Mouse (Mus musculus) neural tube, embryonic 15.5 days (tissue): ENCODE data around the gene Cblc. TPM values are rescaled to one million over a fixed set of nuclear protein-coding genes. Genes with fewer than 3 reads are reported as not detected.

Experiments
- ATAC-seq: fragments of 200-750 bp; cut with Nextera tagmentation; 2 replicates; pipeline ENCODE4 v1.8.0; 2017; ENCODE audit warnings: mild to moderate bottlenecking, moderate TSS enrichment, moderate library complexity; ENCODE audit not compliant: low FRiP score
- H3K27ac ChIP-seq: fragments of 300-500 bp; sonication (generic); replicated peaks from 2 replicates; pipeline ENCODE4 v1.5.1; 2015; ENCODE audit warnings: mild to moderate bottlenecking, inconsistent platforms
- H3K27me3 ChIP-seq: fragments of 300-500 bp; sonication (generic); replicated peaks from 2 replicates; pipeline ENCODE4 v1.6.1; 2015; ENCODE audit warnings: inconsistent platforms
- H3K36me3 ChIP-seq: fragments of 300-500 bp; sonication (generic); 2 replicates; pipeline ENCODE4 v1.6.1; 2015; ENCODE audit warnings: inconsistent platforms
- H3K4me1 ChIP-seq: fragments of 300-500 bp; sonication (generic); 2 replicates; pipeline ENCODE4 v1.6.1; 2015; ENCODE audit warnings: inconsistent platforms
- H3K4me2 ChIP-seq: fragments of 300-500 bp; sonication (generic); 2 replicates; pipeline ENCODE4 v1.6.1; 2015; ENCODE audit warnings: inconsistent platforms, mild to moderate bottlenecking, moderate library complexity
- H3K4me3 ChIP-seq: fragments of 300-500 bp; sonication (generic); replicated peaks from 2 replicates; pipeline ENCODE4 v1.5.1; 2015; ENCODE audit warnings: mild to moderate bottlenecking, inconsistent platforms
- H3K9ac ChIP-seq: fragments of 300-500 bp; sonication (generic); replicated peaks from 2 replicates; pipeline ENCODE4 v1.6.1; 2015; ENCODE audit warnings: mild to moderate bottlenecking, inconsistent platforms
- H3K9me3 ChIP-seq: fragments of 300-500 bp; sonication (generic); replicated peaks from 2 replicates; pipeline ENCODE4 v1.6.1; 2016; ENCODE audit warnings: inconsistent platforms
- WGBS: fragments of 180-500 bp; shearing (Covaris S2); methylation state at CpG from one replicate; pipeline ENCODE4 v1.1.7; 2015; ENCODE audit warnings: mixed read lengths; 5-methylcytosine and 5-hydroxymethylcytosine counted together
- polyA plus RNA-seq: library from polyadenylated mRNA; unstranded; fragments of >200 nt; fragmentation: Nextera tagmentation; extraction: Ambion mirVana; gene quantifications from 2 replicates; pipeline ENCODE4 v1.2.1, GENCODE M21; 2015

Gene Cblc
- polyA plus RNA-seq, 1 experiment from 2014 or later: 0.69 TPM

DNA sequence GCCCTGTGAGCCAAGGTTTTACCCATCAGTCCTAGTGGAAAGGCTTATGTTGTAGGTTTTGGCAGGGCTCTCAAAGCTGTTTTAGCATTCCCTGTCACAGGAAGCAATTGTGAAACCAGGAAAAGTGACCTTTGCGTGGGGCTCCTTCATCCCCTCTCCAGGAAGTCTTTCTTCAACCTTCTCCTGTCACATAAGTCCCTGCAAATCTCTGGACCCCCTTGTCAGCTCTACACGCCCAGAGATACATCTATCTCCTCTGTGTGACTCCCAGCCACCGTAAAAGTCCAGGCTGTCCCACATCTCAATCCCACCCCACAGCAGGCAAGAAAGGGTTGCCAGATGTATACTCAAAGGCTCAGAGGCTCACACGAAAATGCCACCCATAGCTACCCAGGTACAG is 24.9 kb downstream of the Cblc start:
- Histone ChIP-seq H3K4me2 (no peak overlapping the region), H3K36me3 (no peaks in the 10 kb centered on the region), H3K27me3 (peaks cover 40% of the 10 kb centered on the region), H3K27ac (no peak overlapping the region), H3K9ac (no peak overlapping the region), H3K4me1 (peaks cover 26% of the 10 kb centered on the region), H3K4me3 (no peak overlapping the region), H3K9me3 (no peaks in the 10 kb centered on the region)
- ATAC-seq: no peak
- 58% methylated on average over 4 of the region's 4 CpGs for WGBS

GRCm38 (mm10) chr7:19770984-19771391 is 25.6 kb downstream of the Cblc start, which contains the start of gene Bcam:
Gene Bcam, minus strand, starts transcription at chr7:19771016.
- no peaks in the 10 kb centered on the region for H3K36me3 ChIP-seq
- peak; percentile 43 for ATAC-seq
- peak within 1 kb of the TSS; percentile 41 for H3K4me3 ChIP-seq
- WGBS: 5% methylated on average over 9 of the region's 9 CpGs
- no peaks in the 10 kb centered on the region for H3K9me3 ChIP-seq
- peaks cover 40% of the 10 kb centered on the region for H3K27me3 ChIP-seq
- H3K4me1 ChIP-seq: peaks cover 26% of the 10 kb centered on the region
- H3K9ac ChIP-seq: peak within 1 kb of the TSS; percentile 41
- H3K27ac ChIP-seq: no peak within 1 kb of the TSS
- peak within 1 kb of the TSS; percentile 82 for H3K4me2 ChIP-seq

DNA sequence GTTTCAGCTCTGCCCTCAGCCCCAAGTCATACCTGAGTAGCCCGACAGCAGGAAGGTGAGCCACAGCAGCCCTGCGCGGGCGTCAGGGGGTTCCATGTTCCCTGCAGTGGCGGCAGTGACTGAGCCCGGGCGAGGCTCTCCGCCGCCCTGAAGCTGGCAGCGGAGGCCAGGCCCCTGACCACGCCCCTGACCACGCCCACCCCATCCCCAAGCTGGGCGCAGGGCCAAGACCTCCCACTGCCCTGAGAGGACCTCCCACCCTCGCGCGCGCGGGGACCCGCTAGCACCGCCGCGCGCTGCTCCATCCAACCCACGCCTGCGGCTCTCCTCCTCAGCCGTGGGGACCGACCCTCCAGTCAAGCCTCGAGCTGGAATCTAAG is 26.2 kb downstream of the Cblc start:
- peaks cover 40% of the 10 kb centered on the region for H3K27me3 ChIP-seq
- peak overlapping the region; percentile 41 for H3K4me3 ChIP-seq
- peak; percentile 80 for ATAC-seq
- peaks cover 26% of the 10 kb centered on the region for H3K4me1 ChIP-seq
- no peak overlapping the region for H3K27ac ChIP-seq
- peak overlapping the region; percentile 82 for H3K4me2 ChIP-seq
- WGBS: 0% methylated on average over 28 of the region's 28 CpGs
- no peaks in the 10 kb centered on the region for H3K36me3 ChIP-seq
- H3K9ac ChIP-seq: peak overlapping the region; percentile 41
- no peaks in the 10 kb centered on the region for H3K9me3 ChIP-seq

DNA sequence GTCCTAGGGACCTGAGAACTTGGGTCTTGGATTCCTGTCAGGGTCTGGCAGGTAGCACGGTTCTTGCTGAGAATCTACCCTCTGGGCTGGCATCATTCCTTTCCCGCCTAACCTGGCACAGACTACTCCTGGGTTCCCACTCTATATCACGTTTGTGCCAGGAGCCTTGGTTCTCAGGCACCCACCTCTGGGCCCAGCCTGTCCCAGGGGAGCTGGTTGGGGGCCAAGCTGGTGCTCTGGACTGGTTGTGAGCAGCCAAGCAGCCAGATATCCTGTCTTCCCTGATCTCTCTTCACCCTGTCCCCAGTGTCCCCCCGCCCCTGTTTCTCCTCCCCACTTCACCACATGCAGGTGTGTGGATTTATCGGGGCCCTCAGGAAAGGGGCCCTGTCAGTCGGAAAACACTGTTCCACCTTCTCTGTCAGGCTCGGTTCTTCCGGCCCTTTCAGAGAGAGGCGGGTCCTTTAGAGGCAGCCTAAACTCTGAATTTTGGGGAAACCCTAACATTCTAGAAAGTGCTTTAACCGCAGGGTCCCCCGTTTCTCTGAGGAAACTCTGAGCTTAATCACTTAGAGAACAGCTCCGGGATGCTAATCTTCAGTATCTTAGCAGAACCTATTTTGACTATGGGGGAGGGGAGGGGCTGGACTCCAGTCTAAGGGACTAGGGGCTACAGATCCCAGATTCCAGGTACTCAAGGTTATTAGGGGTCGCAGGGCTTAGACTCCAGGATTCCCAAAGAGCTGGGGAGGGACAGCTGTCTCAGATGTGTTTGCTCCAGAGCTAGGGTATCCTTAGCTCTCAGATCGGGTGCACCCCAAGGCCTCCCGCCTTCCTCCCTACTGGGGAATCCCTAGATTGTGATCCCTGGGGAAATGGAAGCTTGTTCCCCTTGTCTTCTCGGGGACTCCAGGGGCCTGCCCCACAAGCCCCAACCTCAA is 26.9 kb downstream of the Cblc start:
- Histone ChIP-seq H3K27me3 (peaks cover 40% of the 10 kb centered on the region), H3K36me3 (no peaks in the 10 kb centered on the region), H3K27ac (no peak overlapping the region), H3K4me1 (peaks cover 26% of the 10 kb centered on the region), H3K4me3 (peak overlapping the region; percentile 41), H3K9me3 (no peaks in the 10 kb centered on the region), H3K9ac (peak overlapping the region; percentile 41), H3K4me2 (peak overlapping the region; percentile 82)
- WGBS: 11% methylated on average over 16 of the region's 16 CpGs
- peak; percentile 6; the same call in 1 of the 2 replicates for ATAC-seq

DNA sequence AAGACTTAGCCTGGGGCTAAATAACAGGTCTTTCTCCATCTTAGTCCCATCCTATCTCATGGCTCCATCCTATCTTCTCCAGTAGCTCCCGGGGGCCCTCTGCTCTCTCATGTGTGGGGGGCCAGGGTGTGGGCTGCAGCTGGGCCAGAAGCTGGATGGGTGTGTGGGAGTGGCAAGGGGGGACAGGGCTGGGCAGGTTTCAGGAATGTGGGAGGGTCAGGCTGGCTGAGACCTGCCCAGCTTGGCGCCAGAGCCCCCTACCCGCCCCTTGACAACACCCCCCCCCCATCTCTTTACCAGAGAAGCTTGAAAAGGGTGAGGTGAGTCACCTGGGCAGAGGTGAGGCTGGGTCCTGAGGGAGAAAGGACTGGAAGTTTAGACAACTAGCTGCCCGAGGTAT is 27.6 kb downstream of the Cblc start:
- Histone ChIP-seq H3K4me3 (no peak overlapping the region), H3K36me3 (no peaks in the 10 kb centered on the region), H3K4me2 (peak overlapping the region; percentile 82; the same call in 1 of the 2 replicates), H3K9ac (no peak overlapping the region), H3K27me3 (peaks cover 40% of the 10 kb centered on the region), H3K4me1 (peaks cover 26% of the 10 kb centered on the region), H3K9me3 (no peaks in the 10 kb centered on the region), H3K27ac (no peak overlapping the region)
- ATAC-seq: no peak
- WGBS: 33% methylated on average over 4 of the region's 4 CpGs

DNA sequence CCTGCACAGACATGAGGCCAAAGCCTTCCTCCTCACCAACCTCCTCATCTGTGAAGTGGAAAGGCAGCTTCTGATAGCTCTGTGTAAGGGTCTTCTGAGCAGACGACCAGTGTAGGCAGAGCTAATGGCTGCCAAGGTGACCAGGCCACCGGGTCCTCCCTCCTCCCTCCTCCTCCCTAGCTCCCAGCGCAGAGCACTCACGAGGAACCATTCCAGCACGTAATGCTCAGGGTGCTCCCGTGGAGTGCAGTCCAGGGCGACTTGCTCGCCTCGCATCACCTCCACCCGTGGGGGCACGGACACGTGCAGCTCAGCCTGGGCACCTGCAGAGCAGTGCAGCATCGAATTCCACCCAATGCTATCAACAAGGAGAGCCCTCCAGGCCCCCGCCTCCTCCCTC is 28.4 kb downstream of the Cblc start:
- 76% methylated on average over 14 of the region's 14 CpGs for WGBS
- peaks cover 40% of the 10 kb centered on the region for H3K27me3 ChIP-seq

DNA sequence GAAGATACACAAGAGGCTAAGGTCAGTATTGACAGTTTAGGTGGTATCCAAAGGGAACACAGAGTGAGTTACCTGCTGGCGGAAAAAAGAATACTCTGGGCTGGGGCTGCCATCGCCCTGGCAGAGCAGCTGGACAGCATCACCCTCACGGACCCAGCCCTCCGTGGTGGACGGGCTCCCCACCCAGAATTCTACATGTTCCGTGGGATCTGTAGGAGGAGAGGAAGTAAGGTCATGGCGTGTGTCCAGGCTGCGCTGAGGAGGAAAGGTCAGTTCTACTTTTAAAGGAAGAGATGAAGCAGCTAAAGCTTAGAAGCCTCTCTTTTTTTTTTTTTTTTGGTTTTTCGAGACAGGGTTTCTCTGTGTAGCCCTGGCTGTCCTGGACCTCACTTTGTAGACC is 32.0 kb downstream of the Cblc start:
- Histone ChIP-seq H3K9ac (no peak overlapping the region), H3K36me3 (no peaks in the 10 kb centered on the region), H3K27ac (no peak overlapping the region), H3K27me3 (peaks cover 16% of the 10 kb centered on the region), H3K4me3 (no peak overlapping the region), H3K9me3 (no peaks in the 10 kb centered on the region), H3K4me2 (no peak overlapping the region), H3K4me1 (peaks cover 8% of the 10 kb centered on the region)
- no peak for ATAC-seq
- WGBS: 93% methylated on average over 8 of the region's 9 CpGs

More for the DNA sequence above, 28.4 kb downstream of the Cblc start:
- Histone ChIP-seq H3K4me2 (no peak overlapping the region), H3K9me3 (no peaks in the 10 kb centered on the region), H3K36me3 (no peaks in the 10 kb centered on the region), H3K4me3 (no peak overlapping the region), H3K27ac (no peak overlapping the region), H3K9ac (no peak overlapping the region), H3K4me1 (peaks cover 26% of the 10 kb centered on the region)
- ATAC-seq: no peak

GRCm38 (mm10) chr7:19763829-19764477 is 32.7 kb downstream of the Cblc start:
- H3K9me3 ChIP-seq: no peaks in the 10 kb centered on the region
- WGBS: 86% methylated on average over 13 of the region's 13 CpGs
- H3K27ac ChIP-seq: no peak overlapping the region
- H3K4me2 ChIP-seq: no peak overlapping the region
- no peak overlapping the region for H3K4me3 ChIP-seq
- no peaks in the 10 kb centered on the region for H3K36me3 ChIP-seq
- no peak overlapping the region for H3K9ac ChIP-seq
- H3K4me1 ChIP-seq: peaks cover 2% of the 10 kb centered on the region
- no peak for ATAC-seq
- H3K27me3 ChIP-seq: peaks cover 10% of the 10 kb centered on the region

GRCm38 (mm10) chr7:19762283-19762682 is 34.3 kb downstream of the Cblc start:
- Histone ChIP-seq H3K27ac (no peak overlapping the region), H3K4me3 (no peak overlapping the region), H3K27me3 (no peaks in the 10 kb centered on the region), H3K36me3 (no peaks in the 10 kb centered on the region), H3K9ac (no peak overlapping the region), H3K4me2 (no peak overlapping the region), H3K9me3 (no peaks in the 10 kb centered on the region), H3K4me1 (no peaks in the 10 kb centered on the region)
- 93% methylated on average over 11 of the region's 11 CpGs for WGBS
- no peak for ATAC-seq

DNA sequence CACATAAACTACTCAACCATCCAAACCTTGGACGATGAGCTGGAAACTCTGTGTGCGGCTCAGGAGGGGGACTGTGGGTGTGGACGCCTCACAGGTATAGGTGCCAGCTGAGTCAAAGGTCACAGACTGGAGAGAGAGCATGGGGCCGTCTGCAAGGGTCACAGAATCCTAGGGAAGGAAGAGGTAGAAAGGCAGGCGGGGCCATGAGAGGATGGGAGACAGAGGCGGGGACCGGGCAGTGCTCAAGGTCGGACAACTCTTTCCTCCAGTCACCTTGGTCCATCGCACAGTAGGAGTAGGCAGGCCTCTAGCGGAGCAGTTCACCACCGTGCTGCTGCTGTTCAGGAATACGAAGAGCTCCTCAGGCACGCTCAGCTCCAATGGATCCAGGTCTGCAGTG is 36.6 kb downstream of the Cblc start:
- Histone ChIP-seq H3K4me3 (no peak overlapping the region), H3K4me2 (no peak overlapping the region), H3K4me1 (no peaks in the 10 kb centered on the region), H3K9ac (no peak overlapping the region), H3K27me3 (no peaks in the 10 kb centered on the region), H3K9me3 (no peaks in the 10 kb centered on the region), H3K36me3 (no peaks in the 10 kb centered on the region), H3K27ac (no peak overlapping the region)
- ATAC-seq: no peak
- WGBS: 96% methylated on average over 13 of the region's 13 CpGs

GRCm38 (mm10) chr7:19758623-19759022 is 38.0 kb downstream of the Cblc start:
- H3K4me2 ChIP-seq: no peak overlapping the region
- no peak overlapping the region for H3K27ac ChIP-seq
- H3K9me3 ChIP-seq: no peaks in the 10 kb centered on the region
- no peak for ATAC-seq
- no peaks in the 10 kb centered on the region for H3K36me3 ChIP-seq
- no peak overlapping the region for H3K4me3 ChIP-seq
- no peak overlapping the region for H3K9ac ChIP-seq
- H3K4me1 ChIP-seq: no peaks in the 10 kb centered on the region
- H3K27me3 ChIP-seq: no peaks in the 10 kb centered on the region
- 91% methylated on average over 13 of the region's 13 CpGs for WGBS
